Mouse (Mus musculus): ENCODE data around the gene Gm10203. TPM values are rescaled to one million over a fixed set of nuclear protein-coding genes. Genes with fewer than 3 reads are reported as not detected.
"Not testable (repeated sequence)": the region's sequence is repeated elsewhere in the genome, so short reads cannot be mapped to it uniquely, and the experiment has no call there.

Gm10203 gene
- polyA plus RNA-seq, 1 experiment from 2014 or later = not detected

DNA sequence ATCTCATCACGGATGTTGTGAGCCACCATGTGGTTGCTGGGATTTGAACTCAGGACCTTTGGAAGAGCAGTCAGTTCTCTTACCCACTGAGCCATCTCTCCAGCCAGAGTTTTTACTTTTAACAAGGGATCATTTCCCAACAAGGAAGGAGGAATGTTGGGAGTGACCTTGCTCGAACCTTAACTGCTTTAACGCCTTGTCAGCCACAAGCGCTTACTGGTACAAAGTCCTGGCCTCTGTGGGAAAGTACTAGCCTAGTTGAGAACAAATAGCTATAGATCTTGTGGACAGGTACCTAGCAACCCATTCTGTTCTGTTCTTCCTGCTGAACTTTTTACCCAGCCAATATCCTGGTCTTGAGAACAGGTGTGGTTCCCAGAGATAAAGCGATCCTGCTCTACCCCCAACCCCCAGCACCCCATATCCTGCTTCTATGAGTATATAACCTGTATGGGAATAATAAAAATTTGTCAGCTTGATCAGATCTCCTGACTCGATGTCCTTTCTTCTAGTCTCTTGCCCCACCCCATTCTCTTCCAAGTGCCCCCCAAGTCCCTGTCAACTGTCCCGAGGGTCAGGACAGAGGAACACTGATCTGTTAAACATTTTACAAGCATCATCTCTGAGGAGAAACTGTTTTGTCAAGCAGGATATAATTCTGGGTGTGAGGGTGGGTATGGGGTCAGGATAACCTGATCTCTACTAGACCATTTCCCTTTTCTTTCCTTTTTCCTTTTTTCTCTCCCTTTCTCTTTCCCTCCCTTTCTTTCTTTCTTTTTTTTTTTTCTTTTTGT is 18.7 kb downstream of the Gm10203 start:
- Histone ChIP-seq H3K4me2 (replicated peaks; ENCODE audit: low read depth, low read length) (no peak overlapping the region), H3K36me3 (ENCODE audit: insufficient read depth, low read length) (peaks cover 33% of the 10 kb centered on the region), H3K27me3 (ENCODE audit: insufficient read depth, low read length) (no peaks in the 10 kb centered on the region), H3K4me1 (ENCODE audit: insufficient read depth, low read length) (no peaks in the 10 kb centered on the region), H3K27ac (ENCODE audit: low read length) (no peak overlapping the region), H3K9ac (replicated peaks; ENCODE audit: low read length) (no peak overlapping the region), H3K9me3 (ENCODE audit: low read length) (no peaks in the 10 kb centered on the region), H3K4me3 (ENCODE audit: low read length) (no peak overlapping the region)
- ATAC-seq (ENCODE audit: low FRiP score, low TSS enrichment) = peak; percentile 76
- WGBS = 57% methylated on average over 7 of the region's 7 CpGs

- Histone ChIP-seq H3K4me3 (ENCODE audit: low read length) (no peak overlapping the region), H3K27me3 (ENCODE audit: insufficient read depth, low read length) (no peaks in the 10 kb centered on the region), H3K4me2 (replicated peaks; ENCODE audit: low read depth, low read length) (no peak overlapping the region), H3K36me3 (ENCODE audit: insufficient read depth, low read length) (peaks cover 24% of the 10 kb centered on the region; the same call in 1 of the 2 replicates), H3K27ac (ENCODE audit: low read length) (no peak overlapping the region), H3K9me3 (ENCODE audit: low read length) (no peaks in the 10 kb centered on the region), H3K9ac (replicated peaks; ENCODE audit: low read length) (no peak overlapping the region), H3K4me1 (ENCODE audit: insufficient read depth, low read length) (peaks cover 17% of the 10 kb centered on the region)
- no peak for ATAC-seq (ENCODE audit: low FRiP score, low TSS enrichment)
- 90% methylated on average over 2 of the region's 2 CpGs for WGBS
Observed at GRCm38 (mm10) chr6:149152119-149152518, 22.1 kb downstream of the Gm10203 start.

DNA sequence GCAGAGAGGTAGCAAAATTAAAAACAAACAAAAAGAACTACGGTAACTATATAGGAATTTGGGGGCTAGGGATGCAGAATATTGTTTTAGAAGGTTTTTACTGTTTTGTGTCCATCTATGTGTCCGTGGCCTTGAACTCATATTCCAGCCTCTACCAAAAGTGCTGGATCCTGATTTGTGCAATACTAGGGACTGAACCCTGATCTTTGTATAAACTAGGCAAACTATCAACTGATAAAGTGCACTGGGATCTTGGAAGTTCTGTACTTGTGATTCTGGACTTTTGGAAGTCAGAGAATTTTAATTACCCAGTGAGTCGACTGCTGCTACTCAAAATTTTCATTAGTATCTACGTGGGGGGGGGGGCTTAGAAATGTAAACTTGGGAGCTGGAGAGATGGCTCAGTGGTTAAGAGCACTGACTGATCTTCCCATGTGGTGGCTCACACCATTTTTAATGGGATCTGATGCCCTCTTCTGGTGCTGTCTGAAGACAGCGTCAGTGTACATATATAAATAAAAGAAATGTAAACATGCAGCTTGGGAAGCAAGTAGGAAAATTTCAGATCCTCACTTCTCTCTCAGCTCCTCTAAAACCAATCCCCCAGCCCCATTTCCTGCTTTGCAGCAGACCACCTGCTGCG is 23.6 kb downstream of the Gm10203 start:
- 37% methylated on average over 6 of the region's 6 CpGs for WGBS
- H3K36me3 ChIP-seq (ENCODE audit: insufficient read depth, low read length) = peaks cover 26% of the 10 kb centered on the region; the same call in 1 of the 2 replicates
- no peak for ATAC-seq (ENCODE audit: low FRiP score, low TSS enrichment)
- no peak overlapping the region for H3K4me2 ChIP-seq (replicated peaks; ENCODE audit: low read depth, low read length)
- no peak overlapping the region for H3K27ac ChIP-seq (ENCODE audit: low read length)
- no peaks in the 10 kb centered on the region for H3K27me3 ChIP-seq (ENCODE audit: insufficient read depth, low read length)
- H3K9ac ChIP-seq (replicated peaks; ENCODE audit: low read length) = no peak overlapping the region
- peaks cover 17% of the 10 kb centered on the region for H3K4me1 ChIP-seq (ENCODE audit: insufficient read depth, low read length)
- no peak overlapping the region for H3K4me3 ChIP-seq (ENCODE audit: low read length)
- H3K9me3 ChIP-seq (ENCODE audit: low read length) = no peaks in the 10 kb centered on the region

DNA sequence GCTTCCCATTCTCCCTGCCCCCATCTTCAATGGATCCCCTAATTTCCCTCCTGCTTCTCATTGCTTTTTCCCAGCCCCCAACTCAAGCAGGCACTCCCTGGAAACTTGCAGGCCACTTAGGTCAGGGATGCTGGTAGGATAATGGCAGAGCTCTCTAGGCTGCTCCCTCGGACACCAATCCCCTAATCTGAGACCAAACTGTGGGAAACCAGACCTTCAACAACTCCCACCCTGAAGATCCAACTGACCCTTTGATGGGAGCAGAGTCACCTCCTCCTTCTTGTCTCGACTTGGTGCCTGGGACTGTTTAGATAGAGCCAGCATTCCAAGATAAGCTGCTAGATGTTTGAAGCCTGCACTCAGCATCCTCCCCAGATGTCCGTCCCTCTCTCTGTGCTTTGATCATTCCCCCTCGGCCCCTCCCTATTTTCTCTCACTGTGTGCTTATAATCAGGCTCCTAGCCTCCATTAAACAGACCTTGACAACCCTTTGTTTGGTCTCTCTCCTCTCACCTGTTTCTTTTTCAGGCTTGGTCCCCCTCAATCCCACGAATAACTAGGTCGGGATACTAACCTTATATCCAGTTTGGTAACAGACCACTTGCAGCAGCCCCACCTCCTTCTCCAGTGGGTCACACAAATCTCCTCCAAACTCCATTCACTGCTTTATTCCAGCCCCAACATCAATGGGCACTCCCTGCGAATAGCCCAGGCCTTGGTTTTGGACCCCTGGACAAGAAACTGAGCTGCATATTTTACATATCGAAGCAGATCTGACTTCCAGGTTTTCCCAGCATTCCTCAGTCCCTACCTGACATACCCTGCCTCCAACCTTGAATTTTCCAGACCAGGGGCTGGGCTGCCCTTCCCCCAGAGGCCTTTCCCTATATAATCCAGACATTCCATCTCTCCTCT is 24.4 kb downstream of the Gm10203 start:
- Histone ChIP-seq H3K9ac (replicated peaks; ENCODE audit: low read length) (no peak overlapping the region), H3K36me3 (ENCODE audit: insufficient read depth, low read length) (peaks cover 29% of the 10 kb centered on the region; the same call in 1 of the 2 replicates), H3K27ac (ENCODE audit: low read length) (peak overlapping the region; percentile 56; the same call in 1 of the 2 replicates), H3K4me2 (replicated peaks; ENCODE audit: low read depth, low read length) (no peak overlapping the region), H3K4me3 (ENCODE audit: low read length) (no peak overlapping the region), H3K4me1 (ENCODE audit: insufficient read depth, low read length) (peaks cover 17% of the 10 kb centered on the region), H3K27me3 (ENCODE audit: insufficient read depth, low read length) (no peaks in the 10 kb centered on the region), H3K9me3 (ENCODE audit: low read length) (no peaks in the 10 kb centered on the region)
- ATAC-seq (ENCODE audit: low FRiP score, low TSS enrichment) = peak; percentile 46
- WGBS = 17% methylated on average over 8 of the region's 8 CpGs

GRCm38 (mm10) chr6:149155031-149155841 is 25.3 kb downstream of the Gm10203 start:
- peak; percentile 66 for ATAC-seq (ENCODE audit: low FRiP score, low TSS enrichment)
- 40% methylated on average over 3 of the region's 3 CpGs for WGBS
- H3K27ac ChIP-seq (ENCODE audit: low read length) = peak overlapping the region; percentile 56
- H3K36me3 ChIP-seq (ENCODE audit: insufficient read depth, low read length) = peaks cover 29% of the 10 kb centered on the region; the same call in 1 of the 2 replicates
- peaks cover 17% of the 10 kb centered on the region for H3K4me1 ChIP-seq (ENCODE audit: insufficient read depth, low read length)
- H3K27me3 ChIP-seq (ENCODE audit: insufficient read depth, low read length) = no peaks in the 10 kb centered on the region
- no peak overlapping the region for H3K4me2 ChIP-seq (replicated peaks; ENCODE audit: low read depth, low read length)
- no peak overlapping the region for H3K4me3 ChIP-seq (ENCODE audit: low read length)
- no peaks in the 10 kb centered on the region for H3K9me3 ChIP-seq (ENCODE audit: low read length)
- no peak overlapping the region for H3K9ac ChIP-seq (replicated peaks; ENCODE audit: low read length)

GRCm38 (mm10) chr6:149167038-149167437 is 37.1 kb downstream of the Gm10203 start:
- not testable (repeated sequence) for H3K4me2 ChIP-seq (replicated peaks; ENCODE audit: low read depth, low read length); H3K4me3 ChIP-seq (ENCODE audit: low read length); H3K9me3 ChIP-seq (ENCODE audit: low read length); H3K27me3 ChIP-seq (ENCODE audit: insufficient read depth, low read length); H3K4me1 ChIP-seq (ENCODE audit: insufficient read depth, low read length); ATAC-seq (ENCODE audit: low FRiP score, low TSS enrichment); H3K27ac ChIP-seq (ENCODE audit: low read length); H3K9ac ChIP-seq (replicated peaks; ENCODE audit: low read length)
- H3K36me3 ChIP-seq (ENCODE audit: insufficient read depth, low read length) = peaks cover 40% of the 10 kb centered on the region
- WGBS = 73% methylated on average over 3 of the region's 4 CpGs

- Histone ChIP-seq H3K4me3 (ENCODE audit: low read length) (no peak overlapping the region), H3K36me3 (ENCODE audit: insufficient read depth, low read length) (peaks cover 35% of the 10 kb centered on the region), H3K9me3 (ENCODE audit: low read length) (no peaks in the 10 kb centered on the region), H3K9ac (replicated peaks; ENCODE audit: low read length) (no peak overlapping the region), H3K27me3 (ENCODE audit: insufficient read depth, low read length) (no peaks in the 10 kb centered on the region), H3K4me2 (replicated peaks; ENCODE audit: low read depth, low read length) (no peak overlapping the region), H3K27ac (ENCODE audit: low read length) (no peak overlapping the region), H3K4me1 (ENCODE audit: insufficient read depth, low read length) (no peaks in the 10 kb centered on the region)
- 100% methylated on average over 1 of the region's 1 CpGs for WGBS
- no peak for ATAC-seq (ENCODE audit: low FRiP score, low TSS enrichment)
Observed at GRCm38 (mm10) chr6:149167672-149168071, 37.7 kb downstream of the Gm10203 start.

GRCm38 (mm10) chr6:149168436-149168835 is 38.5 kb downstream of the Gm10203 start:
- Histone ChIP-seq H3K27ac (ENCODE audit: low read length) (no peak overlapping the region), H3K4me2 (replicated peaks; ENCODE audit: low read depth, low read length) (no peak overlapping the region), H3K9ac (replicated peaks; ENCODE audit: low read length) (no peak overlapping the region), H3K4me3 (ENCODE audit: low read length) (no peak overlapping the region), H3K4me1 (ENCODE audit: insufficient read depth, low read length) (no peaks in the 10 kb centered on the region), H3K36me3 (ENCODE audit: insufficient read depth, low read length) (peaks cover 34% of the 10 kb centered on the region), H3K27me3 (ENCODE audit: insufficient read depth, low read length) (no peaks in the 10 kb centered on the region), H3K9me3 (ENCODE audit: low read length) (no peaks in the 10 kb centered on the region)
- no peak for ATAC-seq (ENCODE audit: low FRiP score, low TSS enrichment)
- 91% methylated on average over 2 of the region's 2 CpGs for WGBS

- ATAC-seq (ENCODE audit: low FRiP score, low TSS enrichment); H3K9ac ChIP-seq (replicated peaks; ENCODE audit: low read length); H3K27ac ChIP-seq (ENCODE audit: low read length); H3K27me3 ChIP-seq (ENCODE audit: insufficient read depth, low read length); H3K4me1 ChIP-seq (ENCODE audit: insufficient read depth, low read length); H3K9me3 ChIP-seq (ENCODE audit: low read length); H3K4me3 ChIP-seq (ENCODE audit: low read length); H3K4me2 ChIP-seq (replicated peaks; ENCODE audit: low read depth, low read length): not testable (repeated sequence)
- WGBS = 82% methylated on average over 4 of the region's 4 CpGs
- H3K36me3 ChIP-seq (ENCODE audit: insufficient read depth, low read length) = peaks cover 38% of the 10 kb centered on the region
Observed at GRCm38 (mm10) chr6:149169965-149170364, 40.0 kb downstream of the Gm10203 start.

All from kidney, embryonic 16.5 days (tissue).